Mouse (Mus musculus): ENCODE data around the gene Slc17a7. TPM values are rescaled to one million over a fixed set of nuclear protein-coding genes. Genes with fewer than 3 reads are reported as not detected.
A peak's percentile ranks its signal among the peaks of the same experiment; 100 is the strongest.
"Not testable (repeated sequence)": the region's sequence is repeated elsewhere in the genome, so short reads cannot be mapped to it uniquely, and the experiment has no call there.

The Slc17a7 gene
- total RNA-seq, 2 experiments from 2014 or later = not detected

- no peak for ATAC-seq (ENCODE audit: poor library complexity, severe bottlenecking)
These were observed 31.9 kb upstream of the Slc17a7 start for GRCm38 (mm10) chr7:45131850-45132249.

GRCm38 (mm10) chr7:45133446-45134159, 30.1 kb upstream of the Slc17a7 start:
- no peak for ATAC-seq (ENCODE audit: poor library complexity, severe bottlenecking)

GRCm38 (mm10) chr7:45134544-45135026, 29.2 kb upstream of the Slc17a7 start:
- ATAC-seq (ENCODE audit: poor library complexity, severe bottlenecking) = peak; percentile 21; the same call in 1 of the 2 replicates

GRCm38 (mm10) chr7:45135370-45135769, 28.4 kb upstream of the Slc17a7 start:
- no peak for ATAC-seq (ENCODE audit: poor library complexity, severe bottlenecking)

GRCm38 (mm10) chr7:45135993-45136567, 27.7 kb upstream of the Slc17a7 start, which contains the start of the genes Gm45713 and Flt3l:
TSS of gene Gm45713 (minus strand) at chr7:45136231.
TSS of gene Flt3l (minus strand) at chr7:45136432.
- peak; percentile 93 for ATAC-seq (ENCODE audit: poor library complexity, severe bottlenecking)

- peak; percentile 39 for ATAC-seq (ENCODE audit: poor library complexity, severe bottlenecking)
These were observed 26.4 kb upstream of the Slc17a7 start for GRCm38 (mm10) chr7:45137171-45138006.

GRCm38 (mm10) chr7:45138403-45138802, 25.3 kb upstream of the Slc17a7 start:
- ATAC-seq (ENCODE audit: poor library complexity, severe bottlenecking) = no peak

- no peak for ATAC-seq (ENCODE audit: poor library complexity, severe bottlenecking)
These were observed 23.6 kb upstream of the Slc17a7 start for GRCm38 (mm10) chr7:45139904-45140723.

GRCm38 (mm10) chr7:45141319-45141718, 22.4 kb upstream of the Slc17a7 start:
- ATAC-seq (ENCODE audit: poor library complexity, severe bottlenecking) = no peak

GRCm38 (mm10) chr7:45141914-45142313, 21.8 kb upstream of the Slc17a7 start:
- ATAC-seq (ENCODE audit: poor library complexity, severe bottlenecking) = no peak

- no peak for ATAC-seq (ENCODE audit: poor library complexity, severe bottlenecking)
These were observed 19.2 kb upstream of the Slc17a7 start for GRCm38 (mm10) chr7:45144368-45145174.

- ATAC-seq (ENCODE audit: poor library complexity, severe bottlenecking) = no peak
These were observed 18.3 kb upstream of the Slc17a7 start for GRCm38 (mm10) chr7:45145460-45145859.

- ATAC-seq (ENCODE audit: poor library complexity, severe bottlenecking) = no peak
These were observed 16.5 kb upstream of the Slc17a7 start for GRCm38 (mm10) chr7:45147267-45147666.

GRCm38 (mm10) chr7:45147899-45148298, 15.8 kb upstream of the Slc17a7 start:
- ATAC-seq (ENCODE audit: poor library complexity, severe bottlenecking) = no peak

- ATAC-seq (ENCODE audit: poor library complexity, severe bottlenecking) = no peak
These were observed 15.1 kb upstream of the Slc17a7 start for GRCm38 (mm10) chr7:45148534-45149098.

- no peak for ATAC-seq (ENCODE audit: poor library complexity, severe bottlenecking)
These were observed 14.2 kb upstream of the Slc17a7 start for GRCm38 (mm10) chr7:45149545-45149944.

- no peak for ATAC-seq (ENCODE audit: poor library complexity, severe bottlenecking)
These were observed 13.4 kb upstream of the Slc17a7 start for GRCm38 (mm10) chr7:45150321-45150720.

- no peak for ATAC-seq (ENCODE audit: poor library complexity, severe bottlenecking)
These were observed 12.4 kb upstream of the Slc17a7 start for GRCm38 (mm10) chr7:45151303-45151702.

GRCm38 (mm10) chr7:45153052-45153451, 10.7 kb upstream of the Slc17a7 start:
- ATAC-seq (ENCODE audit: poor library complexity, severe bottlenecking) = not testable (repeated sequence)
